Comparison of ENCODE assay signal across 16 mouse cellular contexts in the genomic region with DNA sequence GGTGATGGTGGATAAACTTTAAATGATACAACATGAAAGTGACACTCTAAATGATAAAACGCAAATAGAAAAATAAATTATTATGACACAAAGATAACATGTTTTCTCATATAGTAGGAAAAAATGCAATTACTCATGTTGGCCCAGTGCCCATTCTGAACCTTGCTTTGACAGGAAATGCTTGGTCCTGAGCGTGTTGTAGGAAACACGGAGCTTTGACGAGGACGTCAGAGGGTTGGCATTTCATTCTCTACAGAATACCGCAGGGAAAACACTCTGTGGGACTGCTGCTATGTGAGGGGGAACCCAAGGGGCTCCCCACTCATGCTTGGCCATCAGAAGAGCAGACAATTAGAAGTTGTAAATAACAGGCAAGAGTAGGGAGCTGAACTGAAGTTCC.
DNase-seq lines count a peak whose midpoint lies in the region; ATAC-seq and TF ChIP-seq lines count a peak whose summit lies in the region.
"Had no signal": no experiment of that assay in that cellular context is flagged by ENCODE, and none has a peak within 500 bp of the region (broad histone marks: within the 10 kb centered on the region; RNA-seq: fewer than 3 reads in every experiment).

No protein-coding gene starts in this region.

- no peaks in the 10 kb centered on the region for H3K27me3 ChIP-seq in embryonic facial prominence, embryonic 14.5 days (replicated peaks; ENCODE audit: control insufficient read depth, insufficient read depth, low read length)
- no peaks in the 10 kb centered on the region for H3K27me3 ChIP-seq in embryonic facial prominence, embryonic 10.5 days (replicated peaks; ENCODE audit: low read depth, poor library complexity, severe bottlenecking)
- H3K27me3 ChIP-seq in kidney, embryonic 15.5 days: no peaks in the 10 kb centered on the region
- H3K27me3 ChIP-seq in stomach, embryonic 14.5 days (ENCODE audit: control insufficient read depth, insufficient read depth, low read length): no peaks in the 10 kb centered on the region
- no peaks in the 10 kb centered on the region for H3K27me3 ChIP-seq in stomach, postnatal 0 days (ENCODE audit: control insufficient read depth, insufficient read depth, low read length)
- H3K27me3 ChIP-seq: embryonic facial prominence, embryonic 15.5 days; hindbrain, embryonic 13.5 days; limb, embryonic 12.5 days had no signal

- no peak overlapping the region for H3K4me3 ChIP-seq in embryonic facial prominence, embryonic 14.5 days (ENCODE audit: low read depth, low read length)
- H3K4me3 ChIP-seq in embryonic facial prominence, embryonic 10.5 days: no peak overlapping the region
- H3K4me3 ChIP-seq in kidney, embryonic 15.5 days (replicated peaks): no peak overlapping the region
- H3K4me3 ChIP-seq in stomach, embryonic 14.5 days (ENCODE audit: low read depth, low read length): no peak overlapping the region
- H3K4me3 ChIP-seq in stomach, postnatal 0 days (ENCODE audit: low read depth, low read length): no peak overlapping the region
- H3K4me3 ChIP-seq: embryonic facial prominence, embryonic 15.5 days; hindbrain, embryonic 13.5 days; limb, embryonic 12.5 days had no signal

- ATAC-seq in embryonic facial prominence, embryonic 14.5 days (ENCODE audit: low read depth): no peak; the same call in 1 of the 2 replicates
- ATAC-seq in kidney, embryonic 15.5 days (replicated peaks; ENCODE audit: low FRiP score): 0 out of 2 replicates have a peak, but pooled peaks have one; percentile 46
- ATAC-seq in stomach, embryonic 14.5 days (ENCODE audit: insufficient number of reproducible peaks, insufficient read depth, low FRiP score, low read depth): no peak
- ATAC-seq in stomach, postnatal 0 days (ENCODE audit: low FRiP score, low TSS enrichment): no peak
- ATAC-seq in cerebellum, adult (ENCODE audit: insufficient number of reproducible peaks, low FRiP score, low TSS enrichment): no peak
- ATAC-seq: forebrain, embryonic 16.5 days had no signal

- no peak for TF ChIP-seq CTCF in stomach, postnatal 0 days (IDR thresholded peaks at IDR 0.05; ENCODE audit: low read depth)

- TF ChIP-seq EP300 in stomach, postnatal 0 days (optimal IDR thresholded peaks at IDR 0.05): no peak

- 0 out of 2 replicates have a peak overlapping the region, but pooled peaks have one; percentile 2 for H3K27ac ChIP-seq in embryonic facial prominence, embryonic 14.5 days (replicated peaks; ENCODE audit: low read depth, low read length)
- H3K27ac ChIP-seq in embryonic facial prominence, embryonic 10.5 days (replicated peaks): no peak overlapping the region
- peak overlapping the region; percentile 80 for H3K27ac ChIP-seq in kidney, embryonic 15.5 days
- peak overlapping the region; percentile 39; the same call in 1 of the 2 replicates for H3K27ac ChIP-seq in stomach, embryonic 14.5 days (ENCODE audit: low read length)
- no peak overlapping the region for H3K27ac ChIP-seq in stomach, postnatal 0 days (replicated peaks)
- H3K27ac ChIP-seq: embryonic facial prominence, embryonic 15.5 days; hindbrain, embryonic 13.5 days; limb, embryonic 12.5 days had no signal

- 0 out of 2 replicates have a peak, but pooled peaks cover 3% of the 10 kb centered on the region for H3K4me1 ChIP-seq in embryonic facial prominence, embryonic 14.5 days (ENCODE audit: control insufficient read depth, insufficient read depth, low read length)
- H3K4me1 ChIP-seq in embryonic facial prominence, embryonic 10.5 days: no peaks in the 10 kb centered on the region
- peaks cover 9% of the 10 kb centered on the region for H3K4me1 ChIP-seq in kidney, embryonic 15.5 days
- peaks cover 4% of the 10 kb centered on the region; the same call in 1 of the 2 replicates for H3K4me1 ChIP-seq in stomach, embryonic 14.5 days (ENCODE audit: control insufficient read depth, insufficient read depth, low read length)
- H3K4me1 ChIP-seq in stomach, postnatal 0 days (replicated peaks; ENCODE audit: control insufficient read depth, insufficient read depth): no peaks in the 10 kb centered on the region
- H3K4me1 ChIP-seq: embryonic facial prominence, embryonic 15.5 days; hindbrain, embryonic 13.5 days; limb, embryonic 12.5 days had no signal

- H3K4me2 ChIP-seq in embryonic facial prominence, embryonic 14.5 days (ENCODE audit: low read depth, low read length): no peak overlapping the region
- no peak overlapping the region for H3K4me2 ChIP-seq in kidney, embryonic 15.5 days
- no peak overlapping the region for H3K4me2 ChIP-seq in stomach, embryonic 14.5 days (replicated peaks; ENCODE audit: low read depth, low read length)
- H3K4me2 ChIP-seq in stomach, postnatal 0 days (replicated peaks; ENCODE audit: low read depth): no peak overlapping the region
- H3K4me2 ChIP-seq: embryonic facial prominence, embryonic 15.5 days; hindbrain, embryonic 13.5 days; limb, embryonic 12.5 days; midbrain, embryonic 11.5 days had no signal

- no peaks in the 10 kb centered on the region for H3K9me3 ChIP-seq in embryonic facial prominence, embryonic 14.5 days (ENCODE audit: control insufficient read depth, low read length)
- no peaks in the 10 kb centered on the region for H3K9me3 ChIP-seq in embryonic facial prominence, embryonic 10.5 days
- H3K9me3 ChIP-seq in kidney, embryonic 15.5 days (replicated peaks): no peaks in the 10 kb centered on the region
- no peaks in the 10 kb centered on the region for H3K9me3 ChIP-seq in stomach, embryonic 14.5 days (ENCODE audit: control insufficient read depth, low read depth, low read length)
- H3K9me3 ChIP-seq in stomach, postnatal 0 days (ENCODE audit: control insufficient read depth, low read length): no peaks in the 10 kb centered on the region
- H3K9me3 ChIP-seq: embryonic facial prominence, embryonic 15.5 days; hindbrain, embryonic 13.5 days; limb, embryonic 12.5 days had no signal

- no peaks in the 10 kb centered on the region for H3K36me3 ChIP-seq in embryonic facial prominence, embryonic 14.5 days (ENCODE audit: control insufficient read depth, insufficient read depth, low read length)
- H3K36me3 ChIP-seq in embryonic facial prominence, embryonic 10.5 days (replicated peaks): no peaks in the 10 kb centered on the region
- no peaks in the 10 kb centered on the region for H3K36me3 ChIP-seq in kidney, embryonic 15.5 days
- no peaks in the 10 kb centered on the region for H3K36me3 ChIP-seq in stomach, embryonic 14.5 days (ENCODE audit: control insufficient read depth, insufficient read depth, low read length)
- H3K36me3 ChIP-seq in stomach, postnatal 0 days (ENCODE audit: control insufficient read depth, insufficient read depth, low read length): no peaks in the 10 kb centered on the region
- H3K36me3 ChIP-seq: embryonic facial prominence, embryonic 15.5 days; hindbrain, embryonic 13.5 days; limb, embryonic 12.5 days had no signal

- DNase-seq in embryonic facial prominence, embryonic 14.5 days (ENCODE audit: low spot score): peak; percentile 65
- no peak for DNase-seq in embryonic facial prominence, embryonic 10.5 days (ENCODE audit: low spot score)
- no peak for DNase-seq in kidney, adult 18-20 months
- DNase-seq in stomach, postnatal 0 days (ENCODE audit: low spot score): no peak
- DNase-seq in gastrocnemius, adult 8-10 months (ENCODE audit: low spot score in 2 of 2): no peak
- DNase-seq: cerebellum, adult 11-12 months; gastrocnemius, postnatal 10 days; right cerebral cortex, postnatal 14 days had no signal

- 40% methylated on average over 6 of the region's 6 CpGs for WGBS in embryonic facial prominence, embryonic 14.5 days
- WGBS in embryonic facial prominence, embryonic 10.5 days: 80% methylated on average over 6 of the region's 6 CpGs
- 33% methylated on average over 6 of the region's 6 CpGs for WGBS in kidney, embryonic 15.5 days
- 39% methylated on average over 6 of the region's 6 CpGs for WGBS in stomach, embryonic 14.5 days
- WGBS in stomach, postnatal 0 days: 34% methylated on average over 6 of the region's 6 CpGs

- no peak overlapping the region for H3K9ac ChIP-seq in embryonic facial prominence, embryonic 14.5 days (ENCODE audit: low read depth, low read length)
- H3K9ac ChIP-seq in kidney, embryonic 15.5 days: no peak overlapping the region
- no peak overlapping the region for H3K9ac ChIP-seq in stomach, embryonic 14.5 days (replicated peaks; ENCODE audit: low read depth, low read length)
- no peak overlapping the region for H3K9ac ChIP-seq in stomach, postnatal 0 days (ENCODE audit: low read length)
- H3K9ac ChIP-seq: embryonic facial prominence, embryonic 15.5 days; hindbrain, embryonic 13.5 days; limb, embryonic 12.5 days had no signal

Comparison
In these comparisons a context has a peak if more than half of its experiments do, and no peak if none do; other contexts are left out.
1. H3K27ac ChIP-seq: peak in embryonic facial prominence, embryonic 14.5 days (single experiment), kidney, embryonic 15.5 days (single experiment) and stomach, embryonic 14.5 days (single experiment); none in embryonic facial prominence, embryonic 10.5 days (single experiment) and stomach, postnatal 0 days (single experiment).